Mouse (Mus musculus) ES-E14 (cell line): ENCODE data around the gene Nlgn2. TPM values are rescaled to one million over a fixed set of nuclear protein-coding genes. Genes with fewer than 3 reads are reported as not detected.

Source experiments
- DNase-seq: peaks from one replicate; pipeline ENCODE4 v3.0.0-alpha.2; 2013; ENCODE audit warnings: low read depth, low spot score
- H3K27ac ChIP-seq: 2 replicates; pipeline ENCODE4 v1.5.1; 2012; ENCODE audit warnings: low read depth, mild to moderate bottlenecking, low read length, moderate library complexity, mixed read lengths; ENCODE audit not compliant: poor library complexity, insufficient read depth, severe bottlenecking
- H3K36me3 ChIP-seq: 2 replicates; pipeline ENCODE4 v1.6.1; 2012; ENCODE audit warnings: mild to moderate bottlenecking, low read length, moderate library complexity, mixed read lengths; ENCODE audit not compliant: control insufficient read depth, poor library complexity, insufficient read depth, severe bottlenecking
- H3K4me1 ChIP-seq, 2 experiments: fragments of 150-350 bp in 1 of 2; sonication (generic) in 1 of 2; 2 replicates each; pipeline ENCODE4 v1.6.1; 2012; ENCODE audit warnings: low read length in 2 of 2, mild to moderate bottlenecking in 1 of 2, mixed read lengths in 1 of 2; ENCODE audit not compliant: control insufficient read depth in 2 of 2, insufficient read depth in 2 of 2, poor library complexity in 1 of 2
- H3K4me3 ChIP-seq, 2 experiments: fragments of 150-350 bp in 1 of 2; sonication (generic) in 1 of 2; 2 replicates each; pipeline ENCODE4 v1.5.1; 2012; ENCODE audit warnings: low read length in 2 of 2, low read depth in 1 of 2, mild to moderate bottlenecking in 1 of 2, mixed read lengths in 1 of 2; ENCODE audit not compliant: insufficient read depth in 1 of 2, poor library complexity in 1 of 2, severe bottlenecking in 1 of 2
- H3K9ac ChIP-seq: 2 replicates; pipeline ENCODE4 v1.6.1; 2012; ENCODE audit warnings: low read depth, mild to moderate bottlenecking, low read length, mixed read lengths; ENCODE audit not compliant: poor library complexity, insufficient read depth, severe bottlenecking
- H3K9me3 ChIP-seq: fragments of 150-350 bp; sonication (generic); 2 replicates; pipeline ENCODE4 v1.6.1; 2012; ENCODE audit warnings: low read depth, mild to moderate bottlenecking, low read length; ENCODE audit not compliant: control insufficient read depth, insufficient read depth
- CHD2 ChIP-seq: IDR thresholded peaks from 2 replicates; pipeline ENCODE4 v1.6.1; 2014; ENCODE audit warnings: mild to moderate bottlenecking, low read depth, low read length, inconsistent platforms
- HCFC1 ChIP-seq: IDR thresholded peaks from 2 replicates; pipeline ENCODE4 v1.6.1; 2012; ENCODE audit warnings: low read length, inconsistent platforms, borderline replicate concordance; ENCODE audit not compliant: insufficient read depth
- MAFK ChIP-seq: IDR thresholded peaks from 2 replicates; pipeline ENCODE4 v1.6.1; 2014; ENCODE audit warnings: mild to moderate bottlenecking, low read depth, low read length, inconsistent platforms; ENCODE audit not compliant: insufficient read depth
- ZC3H11A ChIP-seq: IDR thresholded peaks from 2 replicates; pipeline ENCODE4 v1.6.1; 2012; ENCODE audit warnings: low read depth, mild to moderate bottlenecking, inconsistent platforms, low read length, borderline replicate concordance
- ZNF384 ChIP-seq: IDR thresholded peaks from 2 replicates; pipeline ENCODE4 v1.6.1; 2012; ENCODE audit warnings: low read depth, low read length, inconsistent platforms
- in situ Hi-C, 2 experiments: fragments of 600-800 bp; cut with MboI; formaldehyde crosslinking; loops; one replicate each; pipeline ENCODE4 v1.15.1; 2025; ENCODE audit warnings: low sequenced_read_pairs in 2 of 2, inconsistent platforms in 1 of 2; ENCODE audit not compliant: unreplicated experiment in 2 of 2
- total RNA-seq: library from RNA; depleted of rRNA; stranded (reverse); fragments of 300-350 nt; gene quantifications from 2 replicates; pipeline ENCODE4 v1.2.3, GENCODE M21; 2012

Gene Nlgn2
- total RNA-seq, 1 experiment = 8.9 TPM

DNA sequence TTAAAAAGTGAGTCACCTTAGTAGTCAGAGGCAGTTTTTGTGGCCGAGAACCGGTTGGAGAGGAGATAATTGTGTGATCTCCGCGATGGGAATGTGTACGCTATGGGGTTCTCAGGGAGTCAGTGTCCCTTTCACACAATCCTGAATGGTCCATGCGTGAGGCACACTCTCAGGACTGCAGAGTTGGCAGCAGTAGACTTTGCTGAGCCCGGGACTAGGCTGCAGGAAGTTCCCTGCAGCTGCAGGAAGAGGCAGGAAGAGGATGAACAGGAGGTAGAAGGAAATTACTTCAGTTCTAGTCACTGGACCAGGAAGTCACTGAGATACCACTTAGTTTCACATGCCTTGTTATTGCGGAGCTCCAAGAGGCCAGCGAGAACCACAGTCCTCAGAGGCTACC lies 11.5 kb upstream of the Nlgn2 start:
- TF ChIP-seq MAFK = no peak
- TF ChIP-seq HCFC1 = no peak
- no peak for TF ChIP-seq ZC3H11A
- TF ChIP-seq ZNF384 = no peak
- in situ Hi-C loops = no loop called here
- Histone ChIP-seq H3K4me3 (no peak overlapping the region), H3K36me3 (peaks cover 13% of the 10 kb centered on the region; the same call in 1 of the 2 replicates), H3K27ac (no peak overlapping the region), H3K4me1 (peaks cover 0 to 6% of the 10 kb centered on the region in 2 experiments; a peak in 2 of 4 replicates), H3K9ac (no peak overlapping the region), H3K9me3 (no peaks in the 10 kb centered on the region)
- no peak for DNase-seq

GRCm38 (mm10) chr11:69848021-69848420 lies 10.4 kb upstream of the Nlgn2 start:
- H3K27ac ChIP-seq = no peak overlapping the region
- peaks cover 0 to 6% of the 10 kb centered on the region in 2 experiments; a peak in 2 of 4 replicates for H3K4me1 ChIP-seq
- H3K4me3 ChIP-seq = peak overlapping the region in 1 of 2 experiments; percentile 10; a peak in 1 of 4 replicates
- no peaks in the 10 kb centered on the region for H3K9me3 ChIP-seq
- peaks cover 13% of the 10 kb centered on the region; the same call in 1 of the 2 replicates for H3K36me3 ChIP-seq
- no peak overlapping the region for H3K9ac ChIP-seq
- in situ Hi-C loops = no loop called here
- no peak for TF ChIP-seq MAFK
- no peak for TF ChIP-seq ZNF384
- no peak for DNase-seq

GRCm38 (mm10) chr11:69846738-69847688 lies 9.4 kb upstream of the Nlgn2 start:
- Histone ChIP-seq H3K9me3 (no peaks in the 10 kb centered on the region), H3K27ac (no peak overlapping the region)

DNA sequence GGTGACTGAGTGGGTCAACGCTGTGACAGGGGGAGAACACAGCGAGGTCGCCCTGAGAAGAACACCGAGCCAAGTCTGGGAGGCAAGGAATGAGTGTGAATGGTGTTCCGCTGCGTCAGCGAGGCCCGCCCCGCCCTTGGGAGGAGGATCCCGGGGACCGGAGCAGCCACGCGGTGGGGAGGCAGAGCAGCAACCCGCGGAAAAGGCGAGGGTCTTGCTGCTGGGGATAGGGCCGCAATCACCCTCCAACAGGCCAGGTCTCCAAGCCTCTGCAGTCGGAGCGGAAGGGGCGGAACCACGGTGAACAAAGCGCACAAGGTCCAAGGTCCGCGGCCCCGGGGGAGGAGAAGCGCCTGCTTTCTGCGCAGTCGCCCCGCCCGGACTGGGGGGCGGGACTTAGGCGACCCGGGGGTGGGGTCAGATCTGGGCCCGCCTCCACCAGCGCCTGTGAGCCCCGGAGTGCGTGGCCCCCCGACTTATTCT lies 8.7 kb upstream of the Nlgn2 start, which contains the start of gene Plscr3:
Gene Plscr3 (plus strand): TSS at position 179 of the 483 bp plus-strand sequence.
- Histone ChIP-seq H3K36me3 (peaks cover 7% of the 10 kb centered on the region; the same call in 1 of the 2 replicates), H3K9ac (peak within 1 kb of the TSS; percentile 82), H3K4me1 (peaks cover 0 to 6% of the 10 kb centered on the region in 2 experiments; a peak in 2 of 4 replicates), H3K9me3 (no peaks in the 10 kb centered on the region), H3K4me3 (peak within 1 kb of the TSS; percentile 74 to 86), H3K27ac (peak within 1 kb of the TSS; percentile 54)
- TF ChIP-seq ZC3H11A = no peak
- TF ChIP-seq ZNF384 = no peak
- no peak for TF ChIP-seq CHD2
- 0 out of 2 replicates have a peak, but pooled peaks have one; percentile 11 for TF ChIP-seq HCFC1
- TF ChIP-seq MAFK = peak; percentile 57; the same call in 1 of the 2 replicates
- in situ Hi-C loops = no loop called here
- DNase-seq = peak; percentile 86

More at GRCm38 (mm10) chr11:69846738-69847688, 9.4 kb upstream of the Nlgn2 start:
- Histone ChIP-seq H3K36me3 (peaks cover 10% of the 10 kb centered on the region; the same call in 1 of the 2 replicates), H3K9ac (peak overlapping the region; percentile 64), H3K4me3 (peak overlapping the region; percentile 74 to 86), H3K4me1 (peaks cover 0 to 6% of the 10 kb centered on the region in 2 experiments; a peak in 2 of 4 replicates)
- in situ Hi-C loops = no loop called here
- 0 out of 2 replicates have a peak, but pooled peaks have one; percentile 12 for TF ChIP-seq ZNF384
- no peak for TF ChIP-seq ZC3H11A
- no peak for DNase-seq
